Mouse (Mus musculus) bone marrow, adult 2 months (tissue): ENCODE measurements at regions not wholly inside any gene's neighbourhood (a gene's known extent, or its start where the extent isn't known, plus 50 kb on each side); places are given as distances from the start of the nearest gene placed in this dataset.

ENCODE experiments used
- CTCF ChIP-seq: fragments of 200-500 bp; IDR thresholded peaks from 2 replicates; pipeline ENCODE4 v1.5.1; 2011; ENCODE audit warnings: low read length, control low read depth; ENCODE audit not compliant: control insufficient read depth, insufficient read depth
- POLR2A ChIP-seq: fragments of 200-500 bp; IDR thresholded peaks from 2 replicates; pipeline ENCODE4 v1.6.1; 2011; ENCODE audit warnings: low read depth, mild to moderate bottlenecking, control low read depth, low read length, borderline replicate concordance; ENCODE audit not compliant: control insufficient read depth

- no peak for TF ChIP-seq CTCF
- no peak for TF ChIP-seq POLR2A
Measured at GRCm38 (mm10) chr1:71980624-71981023, 231.5 kb downstream of the Mreg start.
